24 mouse cellular contexts compared by ENCODE assay signal in genomic region chr2:128975572-128975971, GRCm38 (mm10).
"Had no signal": no experiment of that assay in that cellular context is flagged by ENCODE, and none has a peak within 500 bp of the region (broad histone marks: within the 10 kb centered on the region; RNA-seq: fewer than 3 reads in every experiment).

No protein-coding gene starts in this region.

- H3K27ac ChIP-seq: heart, adult 2 months; heart, embryonic 13.5 days; heart, embryonic 15.5 days; hindbrain, embryonic 13.5 days; hindbrain, embryonic 15.5 days; hindbrain, postnatal 0 days; kidney, embryonic 15.5 days; kidney, postnatal 0 days; limb, embryonic 13.5 days; limb, embryonic 15.5 days; liver, embryonic 12.5 days had no signal

- H3K4me3 ChIP-seq: heart, adult 2 months; heart, embryonic 13.5 days; heart, embryonic 15.5 days; hindbrain, embryonic 13.5 days; hindbrain, embryonic 15.5 days; kidney, embryonic 15.5 days; limb, embryonic 13.5 days; limb, embryonic 15.5 days; liver, embryonic 12.5 days had no signal

- DNase-seq: gastrocnemius, postnatal 10 days; gastrocnemius, postnatal 36 days; heart, adult 11 months; heart, adult 2 months; heart, postnatal 14 days; heart, postnatal 36 days; kidney, adult 11 months; kidney, adult 2 months; kidney, adult 9 months; kidney, postnatal 14 days; kidney, postnatal 36 days; layer of hippocampus, adult 9-11 months; layer of hippocampus, postnatal 36 days; left cerebral cortex, postnatal 4 days had no signal
